Mouse (Mus musculus): ENCODE results near the gene Ppm1h.
A peak's percentile ranks its signal among the peaks of the same experiment; 100 is the strongest.

Gene Ppm1h

GRCm38 (mm10) chr10:122860076-122860475 lies 181.5 kb downstream of the Ppm1h start:
- no peak for DNase-seq (ENCODE audit: low spot score)

DNA sequence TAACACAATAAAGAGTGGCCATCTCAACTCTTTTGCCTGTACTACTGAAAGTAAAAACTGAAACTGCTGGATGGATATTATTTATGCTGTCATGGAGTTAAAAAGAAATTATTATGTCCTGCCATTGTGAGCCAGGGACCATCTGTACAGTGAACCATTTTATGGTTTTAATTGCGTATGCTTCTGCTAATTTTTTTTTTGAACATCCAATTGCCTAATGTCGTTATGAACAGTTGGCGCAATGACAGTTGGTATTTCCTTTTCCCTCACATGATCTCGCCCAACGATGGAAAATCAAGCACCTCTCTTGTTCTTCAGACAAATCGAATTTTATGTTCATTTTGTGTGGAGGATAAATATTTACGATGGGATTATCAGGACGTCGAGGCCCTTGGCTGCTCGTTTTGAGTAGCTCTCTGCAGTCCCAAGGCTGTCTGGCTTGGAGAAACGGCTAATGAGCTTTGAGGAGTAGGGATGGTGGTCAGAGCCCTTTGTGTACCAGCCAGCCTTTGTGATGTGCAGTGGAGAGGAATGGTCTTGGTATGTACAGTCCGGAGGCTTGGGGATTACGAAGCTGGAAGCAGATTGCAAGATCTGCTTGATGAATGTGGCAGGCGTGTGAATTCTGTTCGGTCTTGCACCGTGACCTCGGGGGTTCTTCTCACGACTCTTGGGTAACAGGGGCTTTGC lies 183.3 kb downstream of the Ppm1h start:
- no peak for DNase-seq (ENCODE audit: low spot score)

DNA sequence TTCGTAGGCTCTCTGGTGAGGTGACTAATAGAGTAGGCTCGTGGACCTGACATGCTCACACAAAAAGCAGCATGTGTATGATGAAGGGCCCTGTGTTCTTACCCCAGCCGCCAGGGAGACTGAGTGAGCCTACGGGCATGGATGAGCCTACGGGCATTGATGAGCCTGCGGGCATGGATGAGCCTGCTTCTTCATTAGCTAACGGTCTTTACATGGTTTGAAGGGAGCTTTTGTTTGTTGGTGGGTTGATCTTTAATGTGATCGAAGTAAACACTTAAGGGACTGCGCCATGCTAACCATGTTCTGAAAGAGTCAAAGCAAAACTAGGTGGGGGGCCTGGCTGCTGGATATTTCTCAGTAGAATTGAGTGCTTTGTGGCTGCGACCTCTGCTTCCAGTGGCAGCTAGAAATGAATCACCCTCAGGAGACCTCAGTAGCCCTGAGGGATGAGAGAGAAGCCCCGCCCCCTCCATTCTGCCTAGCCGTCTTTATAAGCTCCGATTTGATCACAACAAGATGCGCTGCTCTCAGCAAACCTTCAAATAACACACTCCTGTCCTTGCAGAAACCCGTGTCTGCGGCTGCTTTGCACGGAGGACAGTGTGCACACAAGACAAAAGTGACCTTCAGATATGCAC lies 183.9 kb downstream of the Ppm1h start:
- DNase-seq (ENCODE audit: low spot score): no peak

GRCm38 (mm10) chr10:122869865-122870503 lies 191.4 kb downstream of the Ppm1h start:
- DNase-seq (ENCODE audit: low spot score): no peak

- DNase-seq (ENCODE audit: low spot score): no peak
These were observed 192.4 kb downstream of the Ppm1h start for GRCm38 (mm10) chr10:122870848-122871494.

GRCm38 (mm10) chr10:122872720-122873119 lies 194.2 kb downstream of the Ppm1h start:
- no peak for DNase-seq (ENCODE audit: low spot score)

- DNase-seq (ENCODE audit: low spot score): no peak
These were observed 198.4 kb downstream of the Ppm1h start for GRCm38 (mm10) chr10:122876964-122877363.

DNA sequence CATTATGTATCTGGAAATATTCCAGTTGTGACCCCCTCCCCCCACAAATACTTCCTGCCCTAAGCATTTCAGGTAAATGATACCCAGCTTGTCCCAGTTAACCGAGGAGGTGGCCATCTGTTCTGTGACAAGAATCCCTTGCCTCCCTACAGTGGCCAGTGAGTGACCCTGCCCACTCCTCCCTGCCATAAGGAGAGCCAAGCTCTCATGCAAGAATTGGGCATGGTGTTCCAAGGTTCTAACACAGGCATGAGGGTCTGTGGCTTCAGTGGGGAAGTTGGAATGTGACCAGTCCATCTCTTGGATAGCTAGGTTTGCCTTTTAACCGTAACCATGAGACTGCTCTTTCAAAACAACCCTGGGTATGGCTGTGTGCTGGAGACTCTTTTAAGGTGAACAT lies 198.9 kb downstream of the Ppm1h start:
- no peak for DNase-seq (ENCODE audit: low spot score)

GRCm38 (mm10) chr10:122881456-122881855 lies 202.9 kb downstream of the Ppm1h start:
- no peak for DNase-seq (ENCODE audit: low spot score)

- no peak for DNase-seq (ENCODE audit: low spot score)
These were observed 204.1 kb downstream of the Ppm1h start for GRCm38 (mm10) chr10:122882614-122883013.

DNA sequence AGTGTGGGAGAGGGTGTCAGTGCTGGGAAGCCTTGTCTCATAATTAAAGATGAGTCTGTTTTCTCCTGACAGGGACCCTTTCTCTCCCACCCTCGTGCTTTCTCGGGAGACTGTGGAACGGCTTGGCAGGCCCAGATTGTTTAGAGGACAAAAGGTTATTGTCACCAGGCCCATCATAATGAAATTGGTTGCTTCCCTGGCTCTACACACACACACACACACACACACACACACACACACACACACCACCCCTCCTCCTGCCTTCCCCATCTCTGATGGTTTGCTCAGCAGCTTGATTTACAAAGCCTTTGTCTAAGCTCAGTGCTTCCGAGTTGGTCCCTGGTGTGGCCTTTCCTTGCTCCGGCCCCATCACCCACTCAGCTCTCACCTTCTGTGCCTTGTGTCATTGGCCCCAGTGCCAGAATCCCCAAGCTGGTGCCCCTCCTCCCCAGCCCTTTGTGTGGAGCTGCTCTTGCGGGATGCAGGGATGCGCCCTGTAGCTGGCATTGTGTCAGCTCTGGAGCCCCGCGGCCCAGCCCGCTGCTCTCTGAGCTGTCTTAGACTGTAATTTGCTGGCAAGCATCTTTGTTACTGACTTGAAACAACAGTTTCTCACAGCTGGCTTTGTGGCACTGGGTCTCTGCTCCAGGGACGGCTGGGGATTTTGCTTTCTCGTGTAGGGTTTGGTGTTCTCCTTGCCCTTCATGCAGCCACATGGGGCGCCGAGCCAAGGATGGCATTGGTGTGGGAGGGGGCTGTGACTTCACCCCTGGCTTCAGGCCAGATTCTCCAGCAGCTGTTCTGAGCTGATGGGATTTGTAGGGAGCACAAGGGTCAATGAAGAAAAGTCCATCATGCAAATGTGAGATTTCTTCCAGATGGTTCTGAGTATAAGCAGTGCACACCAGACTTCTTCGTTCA lies 205.5 kb downstream of the Ppm1h start:
- DNase-seq (ENCODE audit: low spot score): peak; percentile 58

DNA sequence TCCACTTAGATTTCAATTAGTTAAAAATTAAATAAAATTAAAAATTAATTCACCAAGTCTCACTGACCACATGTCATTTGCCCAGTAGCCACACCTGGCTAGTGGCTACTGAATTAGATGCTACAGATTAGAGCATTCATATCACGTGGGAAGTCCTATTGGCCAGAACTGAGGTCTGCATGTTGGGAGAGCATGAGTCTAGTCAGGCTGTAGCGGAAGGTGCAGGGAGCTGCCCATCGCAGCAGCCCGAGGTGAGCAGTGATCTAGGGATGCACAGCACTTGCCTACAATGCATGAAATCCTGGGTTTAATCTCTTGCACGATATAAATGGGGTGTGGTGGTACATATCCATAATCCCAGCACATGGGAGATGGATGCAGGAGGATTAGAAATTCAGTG lies 206.7 kb downstream of the Ppm1h start:
- no peak for DNase-seq (ENCODE audit: low spot score)

DNA sequence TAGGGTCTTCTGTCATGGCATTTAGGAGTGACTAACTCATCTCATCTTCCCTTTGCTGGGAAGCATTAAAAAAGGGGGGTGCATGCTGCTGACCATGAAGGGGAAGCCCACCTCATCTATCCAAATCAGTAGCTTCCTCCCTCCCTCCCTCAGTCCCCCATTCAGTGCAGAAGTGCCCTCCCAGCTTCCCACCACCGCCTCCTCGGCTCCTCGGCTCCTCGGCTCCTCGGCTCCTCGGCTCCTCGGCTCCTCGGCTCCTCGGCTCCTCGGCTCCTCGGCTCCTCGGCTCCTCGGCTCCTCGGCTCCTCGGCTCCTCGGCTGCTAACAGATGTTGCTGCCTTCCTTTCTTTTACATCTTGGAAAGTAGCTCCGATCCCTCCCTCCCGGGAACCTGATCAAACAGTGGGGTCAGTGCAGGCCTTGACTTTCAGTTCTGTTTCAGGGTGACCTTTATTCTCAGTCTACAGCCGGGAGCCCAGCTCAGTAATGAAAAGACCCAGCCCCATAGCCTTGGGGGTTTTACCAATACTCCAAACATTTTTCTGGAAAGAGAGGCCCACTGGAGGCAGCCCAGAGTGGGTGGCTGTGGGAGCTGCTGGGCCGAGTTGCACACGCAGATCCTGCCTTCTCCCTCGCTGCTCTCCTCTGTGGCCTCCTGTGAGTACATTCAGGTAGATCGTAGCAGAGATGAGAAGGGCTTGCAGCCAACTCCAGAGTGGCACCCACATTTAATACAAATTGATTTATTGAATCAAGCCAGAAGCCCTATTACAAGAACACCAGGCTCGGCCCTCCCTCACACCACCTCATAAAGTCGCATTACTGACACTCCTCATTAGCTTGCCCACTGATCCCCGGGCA lies 207.7 kb downstream of the Ppm1h start:
- DNase-seq (ENCODE audit: low spot score): peak; percentile 39

DNA sequence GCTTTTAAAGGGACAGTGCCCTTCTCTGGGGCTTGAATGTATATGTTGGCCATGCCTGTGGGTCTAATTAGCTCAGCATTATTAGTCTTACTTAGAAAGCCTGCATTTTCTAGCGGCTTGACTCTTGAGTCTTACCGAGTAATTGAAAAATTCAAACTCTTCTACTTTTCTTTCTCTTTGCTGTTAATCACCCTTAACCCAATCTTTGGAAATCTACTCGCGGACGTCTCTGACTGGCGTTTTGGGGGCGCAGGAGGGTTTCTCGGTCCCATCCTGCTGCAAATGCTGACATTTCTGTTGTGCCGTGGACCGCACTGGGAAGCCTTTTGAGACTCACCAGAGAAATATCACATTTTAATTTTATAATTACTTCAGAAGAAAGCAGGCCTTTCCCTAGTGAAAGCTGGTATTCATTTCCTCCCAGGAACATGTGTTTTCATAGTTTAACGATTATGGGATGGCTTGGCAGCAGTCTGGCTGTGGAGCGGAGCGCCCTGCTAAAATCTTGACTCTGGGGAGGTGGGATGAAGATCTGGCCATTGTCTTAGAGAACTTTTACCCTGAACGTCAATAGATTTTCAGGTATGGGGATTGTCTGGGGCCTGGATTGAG lies 208.5 kb downstream of the Ppm1h start:
- no peak for DNase-seq (ENCODE audit: low spot score)

GRCm38 (mm10) chr10:122887528-122888183 lies 209.1 kb downstream of the Ppm1h start:
- no peak for DNase-seq (ENCODE audit: low spot score)

DNA sequence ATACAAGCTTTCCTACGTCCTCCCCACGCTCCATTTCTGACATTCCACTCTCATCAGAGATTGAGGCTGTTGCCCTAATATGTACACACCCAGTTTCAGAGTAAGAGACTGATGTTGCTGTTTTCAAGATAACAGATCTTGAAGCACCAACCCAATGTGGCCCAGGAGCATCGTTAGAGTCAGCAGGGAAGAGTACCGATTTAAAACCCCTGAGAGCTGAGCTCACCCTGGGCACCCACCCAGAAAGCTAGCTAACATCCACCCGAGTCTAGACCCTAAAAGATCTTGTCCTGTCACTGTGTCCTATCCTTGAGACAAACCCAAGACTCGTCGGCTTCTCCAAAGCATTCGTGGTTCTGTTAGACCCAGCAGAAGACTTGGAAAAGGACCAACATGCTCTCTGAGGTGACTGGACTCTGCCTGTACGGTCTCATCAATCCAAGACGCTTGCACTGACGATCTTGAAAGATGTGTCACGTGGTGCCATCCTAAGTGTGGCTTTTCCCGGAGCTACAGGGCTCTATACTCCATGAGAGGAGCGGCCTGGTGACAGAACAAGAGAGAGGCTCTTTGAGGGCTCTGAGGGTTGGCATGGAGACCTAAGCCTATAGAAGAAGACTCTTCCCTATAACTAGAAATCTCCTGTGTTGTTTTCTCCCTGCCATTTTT lies 212.3 kb downstream of the Ppm1h start:
- no peak for DNase-seq (ENCODE audit: low spot score)

- no peak for DNase-seq (ENCODE audit: low spot score)
These were observed 212.9 kb downstream of the Ppm1h start for GRCm38 (mm10) chr10:122891461-122891860.

DNA sequence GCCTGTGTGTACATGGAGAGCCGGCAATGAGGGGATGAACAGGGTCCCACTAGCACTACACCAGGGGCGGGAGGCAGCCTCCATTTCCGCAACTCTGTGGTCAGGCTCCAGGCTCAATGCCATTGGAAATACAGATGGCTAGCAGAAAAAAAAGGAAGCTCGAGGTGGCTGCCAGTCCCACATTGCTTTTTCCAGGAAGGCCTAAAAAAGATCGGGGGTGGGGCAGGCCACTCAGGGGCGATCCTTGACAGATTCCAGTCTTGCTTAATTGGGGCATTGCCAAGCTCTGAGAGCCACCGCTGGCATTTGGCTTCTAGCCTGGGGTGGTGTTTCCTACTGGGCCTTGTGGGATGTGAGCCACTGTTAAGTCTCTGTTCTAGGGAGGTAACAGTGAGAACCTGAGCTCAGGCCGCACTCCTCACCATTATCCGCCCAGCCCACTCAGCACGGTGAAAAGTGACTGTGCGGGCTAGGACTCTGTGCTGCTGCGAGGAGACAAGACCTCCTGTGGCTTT lies 216.1 kb downstream of the Ppm1h start:
- DNase-seq (ENCODE audit: low spot score): peak; percentile 45
